Mouse (Mus musculus) stomach, embryonic 15.5 days (tissue): Measurements from ENCODE around the gene Arhgef26. TPM values are rescaled to one million over a fixed set of nuclear protein-coding genes. Genes with fewer than 3 reads are reported as not detected.

Source experiments
- ATAC-seq: fragments of 200-750 bp; cut with Nextera tagmentation; 2 replicates; pipeline ENCODE4 v1.8.0; 2017; ENCODE audit warnings: low read depth, moderate number of reproducible peaks, moderate TSS enrichment; ENCODE audit not compliant: insufficient read depth, low FRiP score
- H3K27ac ChIP-seq: fragments of 300-500 bp; sonication (generic); 2 replicates; pipeline ENCODE4 v1.5.1; 2015; ENCODE audit warnings: mild to moderate bottlenecking, inconsistent platforms
- H3K27me3 ChIP-seq: fragments of 300-500 bp; sonication (generic); replicated peaks from 2 replicates; pipeline ENCODE4 v1.6.1; 2015; ENCODE audit warnings: inconsistent platforms
- H3K36me3 ChIP-seq: fragments of 300-500 bp; sonication (generic); 2 replicates; pipeline ENCODE4 v1.6.1; 2015; ENCODE audit warnings: inconsistent platforms
- H3K4me1 ChIP-seq: fragments of 300-500 bp; sonication (generic); 2 replicates; pipeline ENCODE4 v1.6.1; 2015; ENCODE audit warnings: inconsistent platforms
- H3K4me2 ChIP-seq: fragments of 300-500 bp; sonication (generic); 2 replicates; pipeline ENCODE4 v1.6.1; 2015; ENCODE audit warnings: mild to moderate bottlenecking, inconsistent platforms
- H3K4me3 ChIP-seq: fragments of 300-500 bp; sonication (generic); replicated peaks from 2 replicates; pipeline ENCODE4 v1.5.1; 2015; ENCODE audit warnings: inconsistent platforms
- H3K9ac ChIP-seq: fragments of 300-500 bp; sonication (generic); 2 replicates; pipeline ENCODE4 v1.6.1; 2015; ENCODE audit warnings: inconsistent platforms
- H3K9me3 ChIP-seq: fragments of 300-500 bp; sonication (generic); 2 replicates; pipeline ENCODE4 v1.6.1; 2016; ENCODE audit warnings: inconsistent platforms
- WGBS: fragments of 180-500 bp; shearing (Covaris S2); methylation state at CpG from one replicate; pipeline ENCODE4 v1.1.7; 2015; 5-methylcytosine and 5-hydroxymethylcytosine counted together
- polyA plus RNA-seq: library from polyadenylated mRNA; unstranded; fragments of >200 nt; fragmentation: Nextera tagmentation; extraction: Ambion mirVana; gene quantifications from 2 replicates; pipeline ENCODE4 v1.2.1, GENCODE M21; 2015

The Arhgef26 gene
- polyA plus RNA-seq, 1 experiment from 2014 or later: 15.9 TPM

- Histone ChIP-seq H3K36me3 (no peaks in the 10 kb centered on the region), H3K27me3 (no peaks in the 10 kb centered on the region), H3K27ac (no peak overlapping the region), H3K9me3 (no peaks in the 10 kb centered on the region), H3K9ac (no peak overlapping the region), H3K4me2 (no peak overlapping the region), H3K4me1 (no peaks in the 10 kb centered on the region), H3K4me3 (no peak overlapping the region)
- ATAC-seq: no peak
- WGBS: 89% methylated on average over 4 of the region's 4 CpGs
These were observed 76.8 kb downstream of the Arhgef26 start for GRCm38 (mm10) chr3:62414926-62415325.

GRCm38 (mm10) chr3:62417458-62417857 lies 79.3 kb downstream of the Arhgef26 start:
- peak overlapping the region; percentile 51; the same call in 1 of the 2 replicates for H3K27ac ChIP-seq
- 66% methylated on average over 6 of the region's 6 CpGs for WGBS

DNA sequence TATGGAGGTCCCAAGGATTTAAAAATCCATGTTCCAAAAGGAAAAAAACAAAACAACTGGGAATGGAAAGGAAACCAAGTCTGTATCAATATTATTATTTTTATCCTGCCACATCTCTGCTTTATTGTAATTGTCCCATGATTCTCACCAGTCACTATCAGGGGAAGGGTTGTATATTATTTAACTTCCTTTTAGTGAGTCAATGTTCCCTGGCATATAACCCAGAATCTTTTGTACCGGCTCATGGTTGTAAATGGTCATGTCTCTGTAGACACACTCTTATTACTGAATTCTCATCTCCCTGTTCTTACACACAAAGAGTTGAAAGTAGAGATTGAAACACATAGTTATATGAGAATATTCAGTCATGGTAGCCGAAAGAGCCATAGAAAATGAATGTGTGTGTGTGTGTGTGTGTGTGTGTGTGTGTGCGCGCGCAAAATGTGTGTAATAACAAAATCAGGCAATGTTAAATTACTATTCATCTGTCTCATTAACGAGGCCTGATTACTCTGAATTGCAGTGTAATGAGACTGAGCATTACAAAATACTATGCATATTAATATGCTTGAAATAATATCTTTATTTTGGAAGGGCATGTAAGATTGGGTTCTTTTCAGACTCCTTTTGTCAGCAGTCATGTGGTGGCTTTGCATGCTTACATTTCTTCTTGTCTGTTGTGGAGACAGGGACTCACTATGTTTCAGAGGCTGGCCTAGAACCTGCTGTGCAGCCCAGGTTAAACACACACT lies 80.4 kb downstream of the Arhgef26 start:
- no peak overlapping the region for H3K9ac ChIP-seq
- H3K27ac ChIP-seq: no peak overlapping the region
- H3K36me3 ChIP-seq: 0 out of 2 replicates have a peak, but pooled peaks cover 5% of the 10 kb centered on the region
- 88% methylated on average over 6 of the region's 6 CpGs for WGBS
- H3K27me3 ChIP-seq: no peaks in the 10 kb centered on the region
- no peaks in the 10 kb centered on the region for H3K9me3 ChIP-seq
- H3K4me1 ChIP-seq: no peaks in the 10 kb centered on the region
- no peak for ATAC-seq
- no peak overlapping the region for H3K4me2 ChIP-seq
- no peak overlapping the region for H3K4me3 ChIP-seq

More at GRCm38 (mm10) chr3:62417458-62417857, 79.3 kb downstream of the Arhgef26 start:
- Histone ChIP-seq H3K9me3 (no peaks in the 10 kb centered on the region), H3K4me3 (no peak overlapping the region), H3K9ac (no peak overlapping the region), H3K4me2 (no peak overlapping the region), H3K4me1 (no peaks in the 10 kb centered on the region), H3K36me3 (0 out of 2 replicates have a peak, but pooled peaks cover 5% of the 10 kb centered on the region), H3K27me3 (no peaks in the 10 kb centered on the region)
- no peak for ATAC-seq

GRCm38 (mm10) chr3:62433675-62434074 lies 95.5 kb downstream of the Arhgef26 start:
- no peaks in the 10 kb centered on the region for H3K27me3 ChIP-seq
- no peak overlapping the region for H3K27ac ChIP-seq
- no peak overlapping the region for H3K4me2 ChIP-seq
- no peaks in the 10 kb centered on the region for H3K36me3 ChIP-seq
- no peak overlapping the region for H3K9ac ChIP-seq
- H3K4me1 ChIP-seq: no peaks in the 10 kb centered on the region
- ATAC-seq: no peak
- no peak overlapping the region for H3K4me3 ChIP-seq
- whole genome bisulfite sequencing: 44% methylated on average over 4 of the region's 4 CpGs
- no peaks in the 10 kb centered on the region for H3K9me3 ChIP-seq

DNA sequence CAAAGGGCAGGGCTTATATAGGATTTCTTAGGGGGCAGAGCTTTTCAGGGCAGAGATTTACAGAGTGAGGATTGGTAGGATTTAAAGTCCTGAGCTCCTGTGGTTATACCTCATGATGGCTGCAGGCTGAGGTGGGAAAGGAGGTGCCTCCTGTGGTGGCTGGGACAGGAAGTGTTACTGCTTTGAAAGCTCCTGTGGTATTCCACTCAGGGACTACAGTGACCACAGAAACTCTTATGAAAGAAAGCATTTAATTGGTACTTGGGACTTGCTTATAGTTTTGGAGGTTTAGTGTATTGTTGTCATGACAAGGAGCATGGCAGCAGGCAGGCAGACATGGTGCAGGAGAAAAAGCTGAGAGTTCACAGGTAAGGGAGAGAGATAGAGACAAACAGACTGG lies 97.8 kb downstream of the Arhgef26 start:
- H3K9ac ChIP-seq: no peak overlapping the region
- no peaks in the 10 kb centered on the region for H3K4me1 ChIP-seq
- no peak overlapping the region for H3K27ac ChIP-seq
- no peaks in the 10 kb centered on the region for H3K27me3 ChIP-seq
- ATAC-seq: no peak
- no peak overlapping the region for H3K4me3 ChIP-seq
- H3K9me3 ChIP-seq: no peaks in the 10 kb centered on the region
- no peaks in the 10 kb centered on the region for H3K36me3 ChIP-seq
- no peak overlapping the region for H3K4me2 ChIP-seq

- ATAC-seq: no peak
- 61% methylated on average over 5 of the region's 5 CpGs for WGBS
- no peak overlapping the region for H3K4me2 ChIP-seq
- H3K27ac ChIP-seq: no peak overlapping the region
- H3K36me3 ChIP-seq: no peaks in the 10 kb centered on the region
- H3K9ac ChIP-seq: no peak overlapping the region
- no peak overlapping the region for H3K4me3 ChIP-seq
- H3K27me3 ChIP-seq: no peaks in the 10 kb centered on the region
- H3K4me1 ChIP-seq: no peaks in the 10 kb centered on the region
- no peaks in the 10 kb centered on the region for H3K9me3 ChIP-seq
These were observed 102.4 kb downstream of the Arhgef26 start for GRCm38 (mm10) chr3:62440431-62440969.

GRCm38 (mm10) chr3:62443582-62444194 lies 105.5 kb downstream of the Arhgef26 start:
- no peak overlapping the region for H3K9ac ChIP-seq
- ATAC-seq: no peak
- no peaks in the 10 kb centered on the region for H3K36me3 ChIP-seq
- 73% methylated on average over 12 of the region's 12 CpGs for WGBS
- no peak overlapping the region for H3K4me2 ChIP-seq
- no peaks in the 10 kb centered on the region for H3K4me1 ChIP-seq
- H3K27me3 ChIP-seq: no peaks in the 10 kb centered on the region
- 0 out of 2 replicates have a peak overlapping the region, but pooled peaks have one; percentile 44 for H3K27ac ChIP-seq
- no peaks in the 10 kb centered on the region for H3K9me3 ChIP-seq
- no peak overlapping the region for H3K4me3 ChIP-seq

DNA sequence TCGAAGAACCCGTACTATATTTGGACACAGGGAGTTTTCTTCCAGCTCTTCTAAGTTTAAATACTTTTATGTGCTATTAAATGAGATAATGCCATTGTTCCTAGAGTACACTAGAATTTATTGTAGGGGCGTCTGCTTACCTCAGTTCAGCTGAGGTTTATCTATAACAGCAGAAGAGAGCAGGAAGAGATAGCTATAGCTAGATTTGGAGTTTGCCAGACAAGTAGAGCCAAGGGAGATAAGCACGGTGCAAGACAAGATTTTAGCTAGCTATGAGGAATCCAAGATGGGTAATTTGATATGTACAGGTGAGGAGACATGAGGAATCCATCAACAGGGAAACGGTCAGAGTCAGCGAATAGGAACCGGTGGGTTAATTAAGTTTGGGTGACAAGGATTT lies 108.1 kb downstream of the Arhgef26 start:
- H3K27me3 ChIP-seq: no peaks in the 10 kb centered on the region
- 79% methylated on average over 7 of the region's 7 CpGs for WGBS
- H3K9me3 ChIP-seq: no peaks in the 10 kb centered on the region
- no peaks in the 10 kb centered on the region for H3K36me3 ChIP-seq
- no peak overlapping the region for H3K4me2 ChIP-seq
- no peak overlapping the region for H3K27ac ChIP-seq
- no peak for ATAC-seq
- H3K4me1 ChIP-seq: no peaks in the 10 kb centered on the region
- no peak overlapping the region for H3K4me3 ChIP-seq
- H3K9ac ChIP-seq: no peak overlapping the region

DNA sequence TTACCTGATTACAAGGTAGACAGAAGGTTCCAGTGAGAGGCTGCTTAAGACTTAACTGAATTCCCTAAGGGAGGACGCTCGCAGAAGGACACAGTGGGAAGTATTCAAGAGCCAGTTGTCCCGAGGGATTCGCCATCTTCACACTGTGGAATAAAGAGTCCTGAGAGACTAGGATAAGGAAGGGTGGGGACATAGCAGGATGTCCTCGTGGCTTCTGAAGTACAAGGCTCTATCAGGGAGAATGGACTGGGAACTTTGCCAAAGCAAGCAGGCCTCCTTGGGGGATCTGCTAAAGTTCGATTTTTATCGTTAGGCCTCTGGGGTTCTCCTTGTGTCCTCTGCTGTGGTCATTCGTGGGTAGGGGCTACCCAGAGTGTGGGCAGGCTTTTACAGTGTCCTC lies 109.0 kb downstream of the Arhgef26 start:
- Histone ChIP-seq H3K4me1 (no peaks in the 10 kb centered on the region), H3K4me3 (no peak overlapping the region), H3K27me3 (no peaks in the 10 kb centered on the region), H3K9ac (no peak overlapping the region), H3K9me3 (no peaks in the 10 kb centered on the region), H3K27ac (no peak overlapping the region), H3K36me3 (no peaks in the 10 kb centered on the region), H3K4me2 (no peak overlapping the region)
- no peak for ATAC-seq
- WGBS: 69% methylated on average over 8 of the region's 8 CpGs

GRCm38 (mm10) chr3:62449871-62450496 lies 111.8 kb downstream of the Arhgef26 start:
- Histone ChIP-seq H3K4me1 (no peaks in the 10 kb centered on the region), H3K4me3 (no peak overlapping the region), H3K27ac (no peak overlapping the region), H3K9ac (no peak overlapping the region), H3K27me3 (no peaks in the 10 kb centered on the region), H3K9me3 (no peaks in the 10 kb centered on the region), H3K36me3 (no peaks in the 10 kb centered on the region), H3K4me2 (no peak overlapping the region)
- 87% methylated on average over 4 of the region's 4 CpGs for WGBS
- no peak for ATAC-seq

GRCm38 (mm10) chr3:62452961-62453360 lies 114.8 kb downstream of the Arhgef26 start:
- H3K9me3 ChIP-seq: no peaks in the 10 kb centered on the region
- H3K27me3 ChIP-seq: no peaks in the 10 kb centered on the region
- ATAC-seq: no peak
- WGBS: 62% methylated on average over 4 of the region's 4 CpGs
- H3K36me3 ChIP-seq: no peaks in the 10 kb centered on the region
- H3K4me2 ChIP-seq: no peak overlapping the region
- no peaks in the 10 kb centered on the region for H3K4me1 ChIP-seq
- H3K4me3 ChIP-seq: no peak overlapping the region
- no peak overlapping the region for H3K9ac ChIP-seq
- no peak overlapping the region for H3K27ac ChIP-seq

DNA sequence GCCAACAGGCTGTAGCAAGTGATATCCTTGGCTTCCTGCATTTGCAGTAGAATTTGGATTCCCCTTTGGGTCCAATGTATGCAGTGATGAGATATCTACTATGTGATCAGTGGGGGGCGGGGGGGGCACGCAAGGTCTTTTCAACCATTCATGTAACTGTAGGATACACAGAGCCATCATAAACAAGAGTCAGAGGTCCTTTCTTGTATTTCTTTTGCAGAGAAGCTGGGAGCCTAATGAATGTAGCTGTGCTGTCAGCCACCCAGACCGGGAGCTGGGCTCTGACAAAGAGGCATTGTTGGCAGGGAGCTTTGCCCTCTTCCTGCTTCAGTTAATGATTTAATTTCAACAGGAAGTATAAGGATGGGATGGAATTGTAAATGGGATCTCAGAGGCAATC lies 116.0 kb downstream of the Arhgef26 start:
- peak overlapping the region; percentile 48; the same call in 1 of the 2 replicates for H3K27ac ChIP-seq
- peak; percentile 37; the same call in 1 of the 2 replicates for ATAC-seq
- no peaks in the 10 kb centered on the region for H3K4me1 ChIP-seq
- H3K9ac ChIP-seq: no peak overlapping the region
- no peak overlapping the region for H3K4me2 ChIP-seq
- no peaks in the 10 kb centered on the region for H3K36me3 ChIP-seq
- no peak overlapping the region for H3K4me3 ChIP-seq
- H3K27me3 ChIP-seq: no peaks in the 10 kb centered on the region
- WGBS: 60% methylated on average over 3 of the region's 3 CpGs
- H3K9me3 ChIP-seq: no peaks in the 10 kb centered on the region
